Mouse (Mus musculus): Measurements from ENCODE around the gene Pfkm. TPM values are rescaled to one million over a fixed set of nuclear protein-coding genes. Genes with fewer than 3 reads are reported as not detected.

Pfkm gene
- total RNA-seq, 2 experiments from 2014 or later, result 3.1 to 4.7 TPM

DNA sequence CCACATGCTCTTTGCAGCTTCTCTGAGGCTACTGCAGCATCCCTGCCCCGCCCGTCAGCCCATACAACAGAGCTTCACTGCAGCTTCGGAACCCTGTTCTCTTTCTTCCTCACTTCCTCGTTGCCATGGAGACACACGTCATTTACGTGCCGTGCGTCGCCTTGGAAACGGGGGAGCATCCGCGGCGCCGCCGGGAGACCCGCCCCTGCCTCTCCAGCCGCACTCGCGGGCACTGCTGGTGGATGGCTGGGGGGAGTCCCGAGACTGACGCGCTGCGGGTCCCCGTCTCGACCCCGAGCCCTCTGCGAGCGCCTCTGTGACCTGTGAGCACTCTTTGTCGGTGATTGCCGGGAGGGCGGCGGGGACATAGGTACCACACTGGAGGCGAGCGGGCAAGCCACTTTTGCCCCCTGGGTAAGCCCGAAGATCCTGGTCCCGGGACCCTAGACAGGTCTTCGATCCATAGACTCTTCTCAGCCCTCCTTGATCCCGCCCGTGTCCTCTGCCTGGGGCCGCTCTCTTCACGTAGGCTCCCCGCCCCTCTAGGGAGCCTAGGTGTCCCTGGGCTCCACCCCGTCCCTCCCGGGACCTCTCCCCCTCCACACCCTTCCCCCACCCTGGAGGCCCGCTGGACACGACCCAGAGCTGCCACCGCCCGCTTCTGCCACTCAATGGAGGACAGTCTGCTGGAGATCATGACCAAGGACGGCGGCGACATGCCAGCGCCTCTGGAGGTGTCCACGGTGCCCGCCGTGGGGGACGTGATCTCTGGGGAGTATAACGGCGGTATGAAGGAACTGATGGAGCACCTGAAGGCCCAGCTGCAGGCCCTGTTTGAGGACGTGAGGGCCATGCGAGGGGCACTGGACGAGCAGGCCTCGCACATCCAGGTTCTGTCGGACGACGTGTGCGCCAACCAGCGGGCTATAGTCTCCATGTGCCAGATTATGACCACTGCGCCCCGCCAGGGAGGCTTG, 75.5 kb downstream of the Pfkm start:
- peak; percentile 76 for ATAC-seq (ENCODE audit: poor library complexity, severe bottlenecking)

- ATAC-seq (ENCODE audit: poor library complexity, severe bottlenecking), result no peak
These were observed 76.2 kb downstream of the Pfkm start for GRCm38 (mm10) chr15:98168622-98169004.

- no peak for ATAC-seq (ENCODE audit: poor library complexity, severe bottlenecking)
These were observed 78.0 kb downstream of the Pfkm start for GRCm38 (mm10) chr15:98170365-98170764.

DNA sequence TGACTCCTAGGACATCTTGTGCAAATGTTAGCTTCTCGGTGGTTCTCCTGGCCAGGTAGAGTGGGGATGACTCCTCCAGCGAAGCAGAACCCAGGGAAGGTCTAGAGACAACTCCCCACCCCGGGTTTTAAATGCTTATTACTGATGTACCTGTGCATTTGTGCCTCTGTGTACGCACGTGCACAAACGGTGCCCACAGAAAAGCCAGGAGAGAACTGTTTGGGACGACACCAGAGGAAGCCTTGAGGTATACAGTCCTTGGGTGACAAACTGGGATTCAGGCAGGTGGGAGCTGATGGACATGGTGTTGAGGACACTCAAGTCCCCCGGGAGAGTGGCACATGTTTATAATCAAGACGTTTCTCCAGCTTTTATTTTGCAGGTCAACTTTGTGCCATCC, 78.5 kb downstream of the Pfkm start:
- ATAC-seq (ENCODE audit: poor library complexity, severe bottlenecking), result no peak

DNA sequence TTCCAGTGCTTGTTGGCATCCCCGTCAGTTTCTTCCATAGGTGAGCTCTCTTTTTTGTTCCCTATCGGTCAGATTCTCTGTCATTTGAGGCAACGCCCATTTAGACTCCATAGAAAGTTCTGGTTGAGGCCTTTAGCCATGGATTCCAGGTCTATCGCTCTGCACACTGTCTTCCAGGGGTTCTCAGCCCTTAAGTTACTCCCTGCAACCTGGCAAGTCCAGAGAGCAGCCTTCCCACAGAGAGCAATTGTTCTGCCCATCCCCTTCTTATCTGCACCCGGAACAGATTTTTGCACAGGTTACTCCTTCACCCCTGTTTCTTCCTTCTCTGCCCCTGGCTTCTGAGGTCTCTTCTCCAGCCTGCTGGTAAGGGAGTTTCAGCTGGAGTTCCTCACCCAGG, 79.7 kb downstream of the Pfkm start:
- no peak for ATAC-seq (ENCODE audit: poor library complexity, severe bottlenecking)

- 0 out of 2 replicates have a peak, but pooled peaks have one; percentile 40 for ATAC-seq (ENCODE audit: poor library complexity, severe bottlenecking)
These were observed 81.4 kb downstream of the Pfkm start for GRCm38 (mm10) chr15:98173821-98174220.

GRCm38 (mm10) chr15:98177320-98177719, 84.9 kb downstream of the Pfkm start:
- ATAC-seq (ENCODE audit: poor library complexity, severe bottlenecking), result no peak

GRCm38 (mm10) chr15:98180567-98181131, 88.3 kb downstream of the Pfkm start:
- ATAC-seq (ENCODE audit: poor library complexity, severe bottlenecking), result no peak

DNA sequence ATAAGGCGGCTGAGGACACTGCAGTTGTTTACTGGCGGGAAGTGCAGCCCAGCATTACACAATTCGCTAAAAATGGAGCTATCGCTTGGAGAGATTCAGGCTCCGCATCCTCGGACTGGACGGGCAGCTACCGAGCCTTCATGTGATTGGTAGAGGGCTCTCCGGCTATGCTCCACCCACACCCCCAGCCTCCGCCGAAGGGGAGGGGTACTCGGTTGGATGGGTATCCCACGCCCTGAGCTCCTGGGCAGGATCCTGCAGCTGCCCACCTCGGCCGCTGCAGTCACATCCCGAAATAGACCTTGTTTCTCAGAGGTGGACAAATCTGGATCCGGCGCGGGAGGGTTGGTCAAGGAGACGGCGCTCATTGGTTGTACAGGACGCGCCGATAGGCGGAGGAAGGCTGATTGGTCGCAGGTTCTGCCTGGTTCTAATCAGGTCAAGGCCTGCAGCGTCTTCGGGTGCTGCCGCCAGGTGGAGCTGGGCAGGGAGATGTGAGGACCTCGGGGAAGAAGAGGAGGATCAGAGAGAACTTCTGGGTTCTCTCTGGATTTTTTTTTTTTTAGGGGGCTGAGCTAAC, 88.8 kb downstream of the Pfkm start:
- peak; percentile 99 for ATAC-seq (ENCODE audit: poor library complexity, severe bottlenecking)

Other genes with a start within 250 kb of the Pfkm start
- 15.6 and 17.2 TPM in 2 replicates for gene Hdac7, start 248.1 kb upstream of the Pfkm start, total RNA-seq (2015)
- 5.7 and 6.2 TPM in 2 replicates for gene Hdac7, start 248.1 kb upstream of the Pfkm start, total RNA-seq (2017)
- 2.1 and 4.1 TPM in 2 replicates for gene Vdr, start 182.0 kb upstream of the Pfkm start, total RNA-seq (2015)
- gene Vdr, start 182.0 kb upstream of the Pfkm start, total RNA-seq (2017), result 0.59 and 1.4 TPM in 2 replicates
- gene Tmem106c, start 128.4 kb upstream of the Pfkm start, total RNA-seq (2015), result 12.4 and 18.5 TPM in 2 replicates
- 13.5 and 14.1 TPM in 2 replicates for gene Tmem106c, start 128.4 kb upstream of the Pfkm start, total RNA-seq (2017)
- gene Col2a1, start 87.9 kb upstream of the Pfkm start, total RNA-seq (2015), result not detected in 2 replicates
- gene Col2a1, start 87.9 kb upstream of the Pfkm start, total RNA-seq (2017), result not detected in 2 replicates
- 43.4 and 44.7 TPM in 2 replicates for gene Senp1, start 1.2 kb downstream of the Pfkm start, total RNA-seq (2015)
- 39.9 and 52.2 TPM in 2 replicates for gene Senp1, start 1.2 kb downstream of the Pfkm start, total RNA-seq (2017)
- gene Asb8, start 73.0 kb downstream of the Pfkm start, total RNA-seq (2015), result 29.8 and 34.5 TPM in 2 replicates
- gene Asb8, start 73.0 kb downstream of the Pfkm start, total RNA-seq (2017), result 30.0 and 31.4 TPM in 2 replicates
- not detected in 2 replicates for gene Ccdc184, start 74.6 kb downstream of the Pfkm start, total RNA-seq (2015)
- not detected in 2 replicates for gene Ccdc184, start 74.6 kb downstream of the Pfkm start, total RNA-seq (2017)
- not detected in 2 replicates for gene Olfr288, start 103.0 kb downstream of the Pfkm start, total RNA-seq (2015)
- not detected in 2 replicates for gene Olfr288, start 103.0 kb downstream of the Pfkm start, total RNA-seq (2017)
- gene Gm44579, start 128.4 kb downstream of the Pfkm start, total RNA-seq (2015), result not detected in 2 replicates
- not detected in 2 replicates for gene Gm44579, start 128.4 kb downstream of the Pfkm start, total RNA-seq (2017)
- gene Olfr287, start 128.5 kb downstream of the Pfkm start, total RNA-seq (2015), result not detected in 2 replicates
- not detected in 2 replicates for gene Olfr287, start 128.5 kb downstream of the Pfkm start, total RNA-seq (2017)
- not detected in 2 replicates for gene Olfr286, start 141.9 kb downstream of the Pfkm start, total RNA-seq (2015)
- gene Olfr286, start 141.9 kb downstream of the Pfkm start, total RNA-seq (2017), result not detected in 2 replicates
- gene H1fnt, start 164.7 kb downstream of the Pfkm start, total RNA-seq (2015), result not detected in 2 replicates
- gene H1fnt, start 164.7 kb downstream of the Pfkm start, total RNA-seq (2017), result not detected in 2 replicates
- 0.09 TPM in 1 of 2 replicates, not detected in the other for gene Zfp641, start 203.6 kb downstream of the Pfkm start, total RNA-seq (2015)
- not detected in 2 replicates for gene Zfp641, start 203.6 kb downstream of the Pfkm start, total RNA-seq (2017)
- not detected in 2 replicates for gene Olfr285, start 224.8 kb downstream of the Pfkm start, total RNA-seq (2015)
- gene Olfr285, start 224.8 kb downstream of the Pfkm start, total RNA-seq (2017), result not detected in 2 replicates
- not detected in 2 replicates for gene Olfr284, start 248.4 kb downstream of the Pfkm start, total RNA-seq (2015)
- not detected in 2 replicates for gene Olfr284, start 248.4 kb downstream of the Pfkm start, total RNA-seq (2017)